Mouse (Mus musculus) heart, embryonic 12.5 days (tissue): Measurements from ENCODE around the gene Nhp2. TPM values are rescaled to one million over a fixed set of nuclear protein-coding genes. Genes with fewer than 3 reads are reported as not detected.
"Not testable (repeated sequence)": the region's sequence is repeated elsewhere in the genome, so short reads cannot be mapped to it uniquely, and the experiment has no call there.

Experiments
- ATAC-seq: fragments of 200-750 bp; cut with Nextera tagmentation; 2 replicates; pipeline ENCODE4 v1.8.0; 2017; ENCODE audit warnings: moderate TSS enrichment, moderate library complexity; ENCODE audit not compliant: insufficient number of reproducible peaks, low FRiP score
- H3K27ac ChIP-seq: fragments of 300-500 bp; sonication (generic); 2 replicates; pipeline ENCODE4 v1.5.1; 2016; ENCODE audit warnings: mild to moderate bottlenecking, moderate library complexity; ENCODE audit not compliant: poor library complexity, severe bottlenecking
- H3K27me3 ChIP-seq: fragments of 300-500 bp; sonication (generic); replicated peaks from 2 replicates; pipeline ENCODE4 v1.6.1; 2016; ENCODE audit warnings: mild to moderate bottlenecking, moderate library complexity
- H3K36me3 ChIP-seq: fragments of 300-500 bp; sonication (generic); 2 replicates; pipeline ENCODE4 v1.6.1; 2016; ENCODE audit warnings: mild to moderate bottlenecking, moderate library complexity
- H3K4me1 ChIP-seq: fragments of 300-500 bp; sonication (generic); replicated peaks from 2 replicates; pipeline ENCODE4 v1.6.1; 2016; ENCODE audit warnings: mild to moderate bottlenecking
- H3K4me2 ChIP-seq: fragments of 300-500 bp; sonication (generic); 2 replicates; pipeline ENCODE4 v1.6.1; 2016; ENCODE audit warnings: mild to moderate bottlenecking, moderate library complexity
- H3K4me3 ChIP-seq: fragments of 300-500 bp; sonication (generic); 2 replicates; pipeline ENCODE4 v1.5.1; 2016; ENCODE audit warnings: mild to moderate bottlenecking
- H3K9ac ChIP-seq: fragments of 300-500 bp; sonication (generic); 2 replicates; pipeline ENCODE4 v1.6.1; 2016; ENCODE audit warnings: mild to moderate bottlenecking, moderate library complexity
- H3K9me3 ChIP-seq: fragments of 300-500 bp; sonication (generic); replicated peaks from 2 replicates; pipeline ENCODE4 v1.6.1; 2016; ENCODE audit warnings: mild to moderate bottlenecking, moderate library complexity
- whole genome bisulfite sequencing: fragments of 180-500 bp; shearing (Covaris S2); methylation state at CpG from one replicate; pipeline ENCODE4 v1.1.7; 2016; 5-methylcytosine and 5-hydroxymethylcytosine counted together
- polyA plus RNA-seq: library from polyadenylated mRNA; unstranded; fragments of >200 nt; fragmentation: Nextera tagmentation; extraction: Ambion mirVana; gene quantifications from 2 replicates; pipeline ENCODE4 v1.2.1, GENCODE M21; 2016

Gene Nhp2
- polyA plus RNA-seq, 1 experiment from 2014 or later, result 91.9 TPM

GRCm38 (mm10) chr11:51621776-51622175 is 2.2 kb downstream of the Nhp2 start:
- Histone ChIP-seq H3K4me1 (peaks cover 23% of the 10 kb centered on the region), H3K4me2 (no peak overlapping the region), H3K36me3 (peaks cover 52% of the 10 kb centered on the region), H3K27ac (no peak overlapping the region), H3K27me3 (no peaks in the 10 kb centered on the region), H3K9me3 (no peaks in the 10 kb centered on the region), H3K9ac (no peak overlapping the region), H3K4me3 (no peak overlapping the region)
- no peak for ATAC-seq
- 95% methylated on average over 2 of the region's 2 CpGs for WGBS

GRCm38 (mm10) chr11:51622971-51623491 is 3.5 kb downstream of the Nhp2 start:
- no peak for ATAC-seq
- H3K9ac ChIP-seq, result no peak overlapping the region
- no peak overlapping the region for H3K4me2 ChIP-seq
- no peaks in the 10 kb centered on the region for H3K27me3 ChIP-seq
- H3K27ac ChIP-seq, result no peak overlapping the region
- no peaks in the 10 kb centered on the region for H3K9me3 ChIP-seq
- H3K4me3 ChIP-seq, result no peak overlapping the region
- 89% methylated on average over 7 of the region's 7 CpGs for WGBS
- peaks cover 23% of the 10 kb centered on the region for H3K4me1 ChIP-seq
- peaks cover 64% of the 10 kb centered on the region for H3K36me3 ChIP-seq

- ATAC-seq, result peak; percentile 56; the same call in 1 of the 2 replicates
- Histone ChIP-seq H3K4me2 (no peak overlapping the region), H3K36me3 (peaks cover 85% of the 10 kb centered on the region), H3K9ac (no peak overlapping the region), H3K4me1 (peaks cover 20% of the 10 kb centered on the region), H3K4me3 (no peak overlapping the region), H3K27me3 (no peaks in the 10 kb centered on the region), H3K27ac (no peak overlapping the region), H3K9me3 (no peaks in the 10 kb centered on the region)
- WGBS, result 68% methylated on average over 5 of the region's 5 CpGs
Measured at GRCm38 (mm10) chr11:51625187-51625820, 5.8 kb downstream of the Nhp2 start.

GRCm38 (mm10) chr11:51627425-51627824 is 7.9 kb downstream of the Nhp2 start:
- no peaks in the 10 kb centered on the region for H3K9me3 ChIP-seq
- ATAC-seq, result no peak
- H3K27me3 ChIP-seq, result no peaks in the 10 kb centered on the region
- H3K4me1 ChIP-seq, result 0 out of 2 replicates have a peak, but pooled peaks cover 11% of the 10 kb centered on the region
- no peak overlapping the region for H3K9ac ChIP-seq
- H3K4me3 ChIP-seq, result no peak overlapping the region
- H3K4me2 ChIP-seq, result no peak overlapping the region
- no peak overlapping the region for H3K27ac ChIP-seq
- WGBS, result 90% methylated on average over 9 of the region's 9 CpGs
- peaks cover 75% of the 10 kb centered on the region for H3K36me3 ChIP-seq

GRCm38 (mm10) chr11:51627907-51628306 is 8.4 kb downstream of the Nhp2 start:
- Histone ChIP-seq H3K4me3 (no peak overlapping the region), H3K4me2 (no peak overlapping the region), H3K4me1 (0 out of 2 replicates have a peak, but pooled peaks cover 11% of the 10 kb centered on the region), H3K27ac (no peak overlapping the region), H3K9me3 (no peaks in the 10 kb centered on the region), H3K27me3 (no peaks in the 10 kb centered on the region), H3K36me3 (peaks cover 74% of the 10 kb centered on the region), H3K9ac (no peak overlapping the region)
- 77% methylated on average over 8 of the region's 8 CpGs for WGBS
- ATAC-seq, result no peak

GRCm38 (mm10) chr11:51629651-51630314 is 10.2 kb downstream of the Nhp2 start:
- H3K27me3 ChIP-seq, result no peaks in the 10 kb centered on the region
- peaks cover 18% of the 10 kb centered on the region; the same call in 1 of the 2 replicates for H3K4me1 ChIP-seq
- no peak overlapping the region for H3K27ac ChIP-seq
- no peaks in the 10 kb centered on the region for H3K9me3 ChIP-seq
- no peak for ATAC-seq
- H3K4me2 ChIP-seq, result no peak overlapping the region
- H3K36me3 ChIP-seq, result peaks cover 55% of the 10 kb centered on the region
- H3K9ac ChIP-seq, result no peak overlapping the region
- 78% methylated on average over 15 of the region's 15 CpGs for WGBS
- no peak overlapping the region for H3K4me3 ChIP-seq

- H3K36me3 ChIP-seq, result peaks cover 32% of the 10 kb centered on the region
- 79% methylated on average over 6 of the region's 6 CpGs for WGBS
- ATAC-seq, result no peak
- peaks cover 17% of the 10 kb centered on the region; the same call in 1 of the 2 replicates for H3K4me1 ChIP-seq
- no peak overlapping the region for H3K9ac ChIP-seq
- no peaks in the 10 kb centered on the region for H3K9me3 ChIP-seq
- no peak overlapping the region for H3K4me2 ChIP-seq
- no peak overlapping the region for H3K27ac ChIP-seq
- no peak overlapping the region for H3K4me3 ChIP-seq
- H3K27me3 ChIP-seq, result no peaks in the 10 kb centered on the region
Measured at GRCm38 (mm10) chr11:51632130-51632753, 12.7 kb downstream of the Nhp2 start.

GRCm38 (mm10) chr11:51633200-51633599 is 13.7 kb downstream of the Nhp2 start:
- not testable (repeated sequence) for H3K27me3 ChIP-seq, H3K9ac ChIP-seq, H3K9me3 ChIP-seq, H3K4me2 ChIP-seq, H3K4me3 ChIP-seq, H3K27ac ChIP-seq, ATAC-seq
- H3K36me3 ChIP-seq, result peaks cover 23% of the 10 kb centered on the region; the same call in 1 of the 2 replicates
- 95% methylated on average over 7 of the region's 7 CpGs for WGBS
- peaks cover 23% of the 10 kb centered on the region for H3K4me1 ChIP-seq

- Histone ChIP-seq H3K4me2 (no peak overlapping the region), H3K9me3 (no peaks in the 10 kb centered on the region), H3K27ac (no peak overlapping the region), H3K27me3 (no peaks in the 10 kb centered on the region), H3K36me3 (peaks cover 20% of the 10 kb centered on the region; the same call in 1 of the 2 replicates), H3K9ac (no peak overlapping the region), H3K4me1 (peaks cover 23% of the 10 kb centered on the region), H3K4me3 (no peak overlapping the region)
- 82% methylated on average over 3 of the region's 3 CpGs for WGBS
- no peak for ATAC-seq
Measured at GRCm38 (mm10) chr11:51633721-51634120, 14.2 kb downstream of the Nhp2 start.

- 8% methylated on average over 6 of the region's 6 CpGs for WGBS
- ATAC-seq, result no peak
- Histone ChIP-seq H3K9me3 (no peaks in the 10 kb centered on the region), H3K27ac (no peak overlapping the region), H3K9ac (peak overlapping the region; percentile 76), H3K27me3 (no peaks in the 10 kb centered on the region), H3K4me2 (peak overlapping the region; percentile 68), H3K4me1 (peaks cover 20% of the 10 kb centered on the region), H3K36me3 (0 out of 2 replicates have a peak, but pooled peaks cover 6% of the 10 kb centered on the region), H3K4me3 (peak overlapping the region; percentile 73)
Measured at GRCm38 (mm10) chr11:51635127-51635524, 15.6 kb downstream of the Nhp2 start.
